Mouse (Mus musculus) embryonic fibroblast, embryonic 13.5 days (primary cell): Measurements from ENCODE around the gene Atg13. TPM values are rescaled to one million over a fixed set of nuclear protein-coding genes. Genes with fewer than 3 reads are reported as not detected.

Experiments used
- H3K27ac ChIP-seq: 2 replicates; pipeline ENCODE4 v1.5.1; 2012; ENCODE audit warnings: low read length, control low read depth, inconsistent platforms; ENCODE audit not compliant: insufficient read depth
- H3K4me1 ChIP-seq: 2 replicates; pipeline ENCODE4 v1.6.1; 2011; ENCODE audit warnings: low read length; ENCODE audit not compliant: control insufficient read depth, insufficient read depth
- H3K4me3 ChIP-seq: 2 replicates; pipeline ENCODE4 v1.5.1; 2011; ENCODE audit warnings: mild to moderate bottlenecking, control low read depth, low read length; ENCODE audit not compliant: insufficient read depth
- CTCF ChIP-seq: IDR thresholded peaks from 2 replicates; pipeline ENCODE4 v1.5.1; 2011; ENCODE audit warnings: mild to moderate bottlenecking, control low read depth, low read length, moderate library complexity, borderline replicate concordance; ENCODE audit not compliant: insufficient read depth
- POLR2A ChIP-seq: IDR thresholded peaks from 2 replicates; pipeline ENCODE4 v1.6.1; 2011; ENCODE audit warnings: low read depth, mild to moderate bottlenecking, control low read depth, low read length, moderate library complexity
- polyA plus RNA-seq: library from polyadenylated mRNA; stranded (reverse); fragments of >200 nt; gene quantifications from 2 replicates; pipeline ENCODE4 v1.2.4, GENCODE M21; 2011; ENCODE audit warnings: low read depth; ENCODE audit not compliant: missing spikeins, insufficient read length

The Atg13 gene
- polyA plus RNA-seq, 1 experiment, result 19.8 TPM

GRCm38 (mm10) chr2:91627486-91627885, 82.9 kb downstream of the Atg13 start:
- Histone ChIP-seq H3K4me3 (no peak overlapping the region), H3K4me1 (no peaks in the 10 kb centered on the region), H3K27ac (no peak overlapping the region)
- TF ChIP-seq POLR2A (no peak), CTCF (no peak)

Other genes starting within 250 kb of the Atg13 start
- 79.8 and 102 TPM in 2 replicates for gene Ckap5, start 183.8 kb downstream of the Atg13 start, polyA plus RNA-seq
- gene F2, start 74.2 kb downstream of the Atg13 start, polyA plus RNA-seq, result not detected in 2 replicates
- gene Zfp408, start 60.8 kb downstream of the Atg13 start, polyA plus RNA-seq, result 14.8 and 17.1 TPM in 2 replicates
- gene Arhgap1, start 60.7 kb downstream of the Atg13 start, polyA plus RNA-seq, result 249 and 267 TPM in 2 replicates
- 6.0 and 8.3 TPM in 2 replicates for gene Harbi1, start 276 bp upstream of the Atg13 start, polyA plus RNA-seq
- 23.8 and 26.2 TPM in 2 replicates for gene Ambra1, start 19.6 kb upstream of the Atg13 start, polyA plus RNA-seq
- gene Chrm4, start 216.7 kb upstream of the Atg13 start, polyA plus RNA-seq, result not detected in 2 replicates
- 29.2 and 148 TPM in 2 replicates for gene Mdk, start 221.7 kb upstream of the Atg13 start, polyA plus RNA-seq
- gene Gm9821, start 235.1 kb upstream of the Atg13 start, polyA plus RNA-seq, result not detected in 2 replicates